Mouse (Mus musculus): ENCODE data around the gene Hcar2. TPM values are rescaled to one million over a fixed set of nuclear protein-coding genes. Genes with fewer than 3 reads are reported as not detected.

Gene Hcar2
- polyA plus RNA-seq, 2 experiments: 2.5 to 4.2 TPM

DNA sequence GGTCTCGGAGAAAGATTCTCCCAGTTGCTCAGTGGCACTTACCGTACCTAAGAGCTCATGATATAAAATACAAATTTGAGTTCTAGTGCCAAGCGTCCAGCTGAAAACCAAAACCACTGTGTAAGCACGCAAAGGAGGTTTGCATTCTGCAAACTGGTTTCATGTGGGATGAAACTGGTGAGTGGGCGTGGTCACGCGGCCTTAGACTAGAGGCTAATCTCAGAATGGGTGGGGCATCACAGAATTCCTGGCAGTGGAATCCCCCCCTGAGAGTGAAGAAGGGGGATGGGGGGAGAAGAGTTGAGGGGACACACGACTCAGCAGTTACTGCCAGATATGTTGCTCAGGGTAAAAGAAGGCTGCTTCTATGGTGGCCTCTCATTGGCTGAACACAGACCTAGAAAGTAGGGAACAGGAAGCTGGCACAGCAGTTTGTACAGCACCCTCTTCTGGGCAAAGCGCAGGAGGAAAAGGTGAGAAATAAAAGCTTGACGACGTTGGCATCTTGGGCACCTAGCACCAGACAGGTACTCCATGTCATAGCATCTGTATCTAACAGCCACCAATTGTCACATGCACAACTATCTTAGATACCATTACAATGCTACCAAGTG is 38.9 kb upstream of the Hcar2 start:
- ATAC-seq (ENCODE audit: low FRiP score, low read depth) (no peak), DNase-seq (ENCODE audit: low spot score) (no peak)
- H3K36me3 ChIP-seq (ENCODE audit: control insufficient read depth, insufficient read depth, low read length): peaks cover 9% of the 10 kb centered on the region
- H3K27me3 ChIP-seq (ENCODE audit: control insufficient read depth, insufficient read depth, low read length): no peaks in the 10 kb centered on the region
- no peak overlapping the region for H3K27ac ChIP-seq (replicated peaks; ENCODE audit: low read depth, low read length)
- no peak overlapping the region for H3K9ac ChIP-seq (ENCODE audit: low read depth, low read length, severe bottlenecking)
- WGBS: 65% methylated on average over 11 of the region's 11 CpGs
- H3K4me2 ChIP-seq (replicated peaks; ENCODE audit: low read depth, low read length, severe bottlenecking): no peak overlapping the region
- H3K9me3 ChIP-seq (ENCODE audit: control insufficient read depth, low read length): no peaks in the 10 kb centered on the region
- peaks cover 3% of the 10 kb centered on the region; the same call in 1 of the 2 replicates for H3K4me1 ChIP-seq (ENCODE audit: control insufficient read depth, insufficient read depth, low read length)
- H3K4me3 ChIP-seq (replicated peaks; ENCODE audit: low read length): no peak overlapping the region
- no peak for TF ChIP-seq POLR2A (IDR thresholded peaks at IDR 0.05; ENCODE audit: borderline replicate concordance, extremely low read depth, insufficient read depth, insufficient read length)

DNA sequence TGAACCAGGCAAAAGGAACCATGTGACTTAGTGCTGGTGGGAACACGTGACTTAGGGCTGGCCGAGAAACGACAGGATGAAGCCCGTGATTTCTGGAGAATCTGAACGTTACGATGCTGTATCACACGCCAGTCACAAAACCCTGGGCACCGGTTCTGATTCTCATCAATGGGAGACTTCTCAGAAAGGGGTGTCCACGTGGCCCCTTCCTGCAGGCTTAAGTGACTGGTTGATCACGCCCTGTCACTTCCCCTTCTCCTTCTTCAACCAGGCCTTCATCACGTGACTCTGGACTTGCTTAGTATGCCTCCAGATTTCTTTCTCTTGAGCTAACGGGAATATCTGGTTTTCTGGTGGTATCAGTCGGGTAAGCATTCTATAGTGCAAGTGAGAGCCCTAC is 32.1 kb upstream of the Hcar2 start:
- Histone ChIP-seq H3K27me3 (ENCODE audit: control insufficient read depth, insufficient read depth, low read length) (no peaks in the 10 kb centered on the region), H3K4me3 (replicated peaks; ENCODE audit: low read length) (no peak overlapping the region), H3K4me1 (ENCODE audit: control insufficient read depth, insufficient read depth, low read length) (no peaks in the 10 kb centered on the region), H3K4me2 (replicated peaks; ENCODE audit: low read depth, low read length, severe bottlenecking) (no peak overlapping the region), H3K9ac (ENCODE audit: low read depth, low read length, severe bottlenecking) (no peak overlapping the region), H3K36me3 (ENCODE audit: control insufficient read depth, insufficient read depth, low read length) (no peaks in the 10 kb centered on the region), H3K27ac (replicated peaks; ENCODE audit: low read depth, low read length) (no peak overlapping the region), H3K9me3 (ENCODE audit: control insufficient read depth, low read length) (no peaks in the 10 kb centered on the region)
- 78% methylated on average over 13 of the region's 13 CpGs for WGBS
- TF ChIP-seq POLR2A (IDR thresholded peaks at IDR 0.05; ENCODE audit: borderline replicate concordance, extremely low read depth, insufficient read depth, insufficient read length): no peak
- ATAC-seq (ENCODE audit: low FRiP score, low read depth): no peak
- DNase-seq (ENCODE audit: low spot score): no peak

DNA sequence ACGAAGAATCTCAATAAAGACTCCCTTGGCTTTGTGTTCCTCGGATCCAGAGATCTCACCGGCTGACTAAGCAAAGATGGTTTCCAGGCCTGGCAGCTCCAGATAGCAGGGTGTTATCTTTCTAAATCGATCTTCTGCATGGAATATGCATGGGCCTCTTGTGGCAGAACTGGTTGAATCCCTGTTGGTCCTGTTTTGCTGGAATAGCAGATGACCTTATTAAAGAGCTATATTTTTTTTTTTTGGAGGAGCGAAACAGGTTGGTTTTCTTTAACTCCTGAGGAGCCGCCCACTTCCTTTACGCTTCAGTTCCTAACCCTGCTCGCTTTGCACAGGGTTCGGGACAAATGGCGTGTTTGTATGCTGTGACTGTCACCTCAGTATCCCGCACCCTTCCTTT is 31.1 kb upstream of the Hcar2 start:
- H3K9me3 ChIP-seq (ENCODE audit: control insufficient read depth, low read length): no peaks in the 10 kb centered on the region
- no peak for TF ChIP-seq POLR2A (IDR thresholded peaks at IDR 0.05; ENCODE audit: borderline replicate concordance, extremely low read depth, insufficient read depth, insufficient read length)
- DNase-seq (ENCODE audit: low spot score): peak; percentile 30
- no peaks in the 10 kb centered on the region for H3K27me3 ChIP-seq (ENCODE audit: control insufficient read depth, insufficient read depth, low read length)
- H3K27ac ChIP-seq (replicated peaks; ENCODE audit: low read depth, low read length): no peak overlapping the region
- H3K36me3 ChIP-seq (ENCODE audit: control insufficient read depth, insufficient read depth, low read length): no peaks in the 10 kb centered on the region
- no peaks in the 10 kb centered on the region for H3K4me1 ChIP-seq (ENCODE audit: control insufficient read depth, insufficient read depth, low read length)
- ATAC-seq (ENCODE audit: low FRiP score, low read depth): no peak
- no peak overlapping the region for H3K4me3 ChIP-seq (replicated peaks; ENCODE audit: low read length)
- no peak overlapping the region for H3K4me2 ChIP-seq (replicated peaks; ENCODE audit: low read depth, low read length, severe bottlenecking)
- H3K9ac ChIP-seq (ENCODE audit: low read depth, low read length, severe bottlenecking): no peak overlapping the region
- 71% methylated on average over 11 of the region's 11 CpGs for WGBS

DNA sequence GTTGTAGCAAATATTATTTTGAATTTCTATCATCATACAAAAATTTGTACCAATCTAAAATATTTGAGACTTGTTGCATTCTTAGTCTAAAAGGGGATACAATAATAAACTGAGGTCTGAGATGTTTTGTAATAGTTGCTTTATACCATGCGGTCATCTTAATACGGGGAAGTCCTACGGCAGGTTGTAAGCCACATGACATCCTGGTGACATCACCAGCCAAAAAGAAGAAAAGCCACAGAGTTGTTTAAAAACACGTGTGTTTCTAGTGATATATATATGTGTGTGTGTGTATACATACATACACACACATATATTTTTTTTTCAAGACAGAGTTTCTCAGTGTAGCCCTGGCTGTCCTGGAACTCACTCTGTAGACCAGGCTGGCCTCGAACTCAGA is 28.2 kb upstream of the Hcar2 start:
- no peaks in the 10 kb centered on the region for H3K9me3 ChIP-seq (ENCODE audit: control insufficient read depth, low read length)
- no peak for ATAC-seq (ENCODE audit: low FRiP score, low read depth)

DNA sequence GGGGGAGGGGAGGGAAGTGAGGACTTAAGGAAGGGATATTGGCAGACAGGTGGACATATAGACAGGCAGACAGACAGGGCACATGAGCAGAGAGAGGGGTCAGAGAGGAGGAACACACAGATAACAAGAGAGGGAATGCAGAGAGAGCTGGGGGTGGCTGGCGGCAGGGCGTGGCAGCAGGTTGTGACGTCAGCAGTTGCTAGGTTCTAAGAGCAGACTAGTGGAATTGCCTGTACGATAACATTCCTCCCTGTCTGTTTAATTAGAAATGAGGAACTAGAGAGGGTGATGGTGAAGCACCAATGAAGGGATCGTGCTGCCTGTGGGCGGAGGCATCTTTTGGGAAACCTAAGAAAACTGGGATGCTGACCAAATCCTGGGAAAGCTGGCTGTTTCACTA is 26.4 kb upstream of the Hcar2 start:
- Histone ChIP-seq H3K4me1 (ENCODE audit: control insufficient read depth, insufficient read depth, low read length) (no peaks in the 10 kb centered on the region), H3K4me2 (replicated peaks; ENCODE audit: low read depth, low read length, severe bottlenecking) (no peak overlapping the region), H3K27ac (replicated peaks; ENCODE audit: low read depth, low read length) (no peak overlapping the region), H3K27me3 (ENCODE audit: control insufficient read depth, insufficient read depth, low read length) (no peaks in the 10 kb centered on the region), H3K36me3 (ENCODE audit: control insufficient read depth, insufficient read depth, low read length) (no peaks in the 10 kb centered on the region), H3K9me3 (ENCODE audit: control insufficient read depth, low read length) (no peaks in the 10 kb centered on the region), H3K4me3 (replicated peaks; ENCODE audit: low read length) (no peak overlapping the region), H3K9ac (ENCODE audit: low read depth, low read length, severe bottlenecking) (no peak overlapping the region)
- WGBS: 43% methylated on average over 6 of the region's 6 CpGs
- no peak for TF ChIP-seq POLR2A (IDR thresholded peaks at IDR 0.05; ENCODE audit: borderline replicate concordance, extremely low read depth, insufficient read depth, insufficient read length)
- DNase-seq (ENCODE audit: low spot score) (no peak), ATAC-seq (ENCODE audit: low FRiP score, low read depth) (no peak)

More for the DNA sequence above, 28.2 kb upstream of the Hcar2 start:
- Histone ChIP-seq H3K27ac (replicated peaks; ENCODE audit: low read depth, low read length) (no peak overlapping the region), H3K9ac (ENCODE audit: low read depth, low read length, severe bottlenecking) (no peak overlapping the region), H3K4me2 (replicated peaks; ENCODE audit: low read depth, low read length, severe bottlenecking) (no peak overlapping the region), H3K4me3 (replicated peaks; ENCODE audit: low read length) (no peak overlapping the region), H3K36me3 (ENCODE audit: control insufficient read depth, insufficient read depth, low read length) (no peaks in the 10 kb centered on the region), H3K4me1 (ENCODE audit: control insufficient read depth, insufficient read depth, low read length) (no peaks in the 10 kb centered on the region), H3K27me3 (ENCODE audit: control insufficient read depth, insufficient read depth, low read length) (no peaks in the 10 kb centered on the region)
- no peak for DNase-seq (ENCODE audit: low spot score)
- TF ChIP-seq POLR2A (IDR thresholded peaks at IDR 0.05; ENCODE audit: borderline replicate concordance, extremely low read depth, insufficient read depth, insufficient read length): no peak
- 88% methylated on average over 5 of the region's 5 CpGs for WGBS

DNA sequence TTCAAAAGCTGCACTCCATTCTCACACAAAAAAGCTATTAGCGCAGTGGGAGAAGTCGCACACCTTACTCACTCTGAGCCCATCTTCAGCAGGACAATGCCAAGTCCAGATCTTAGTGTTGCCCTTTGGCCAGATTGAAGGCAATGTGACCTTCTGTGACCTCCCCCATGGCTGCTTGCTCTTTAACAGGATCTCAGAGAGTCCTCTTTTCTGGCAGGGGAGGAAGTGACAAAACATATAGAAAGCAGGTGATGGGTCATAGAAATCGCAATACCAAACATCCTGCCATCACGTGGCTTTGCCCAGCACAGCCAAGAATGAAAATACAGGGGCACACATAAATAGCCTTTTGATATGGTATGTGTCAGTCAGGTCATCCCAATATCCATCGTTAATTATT is 25.7 kb upstream of the Hcar2 start:
- no peaks in the 10 kb centered on the region for H3K4me1 ChIP-seq (ENCODE audit: control insufficient read depth, insufficient read depth, low read length)
- H3K4me2 ChIP-seq (replicated peaks; ENCODE audit: low read depth, low read length, severe bottlenecking): no peak overlapping the region
- no peak for TF ChIP-seq POLR2A (IDR thresholded peaks at IDR 0.05; ENCODE audit: borderline replicate concordance, extremely low read depth, insufficient read depth, insufficient read length)
- no peak overlapping the region for H3K27ac ChIP-seq (replicated peaks; ENCODE audit: low read depth, low read length)
- no peaks in the 10 kb centered on the region for H3K9me3 ChIP-seq (ENCODE audit: control insufficient read depth, low read length)
- WGBS: 84% methylated on average over 5 of the region's 5 CpGs
- ATAC-seq (ENCODE audit: low FRiP score, low read depth) (no peak), DNase-seq (ENCODE audit: low spot score) (no peak)
- H3K36me3 ChIP-seq (ENCODE audit: control insufficient read depth, insufficient read depth, low read length): no peaks in the 10 kb centered on the region
- H3K27me3 ChIP-seq (ENCODE audit: control insufficient read depth, insufficient read depth, low read length): no peaks in the 10 kb centered on the region
- no peak overlapping the region for H3K4me3 ChIP-seq (replicated peaks; ENCODE audit: low read length)
- H3K9ac ChIP-seq (ENCODE audit: low read depth, low read length, severe bottlenecking): no peak overlapping the region

Measured in limb, embryonic 14.5 days (tissue).